Mouse (Mus musculus) midbrain, postnatal 0 days (tissue): ENCODE results near the gene Olfr177. TPM values are rescaled to one million over a fixed set of nuclear protein-coding genes. Genes with fewer than 3 reads are reported as not detected.

ENCODE experiments used
- ATAC-seq: fragments of 200-750 bp; cut with Nextera tagmentation; 2 replicates; pipeline ENCODE4 v1.8.0; 2017; ENCODE audit warnings: moderate number of reproducible peaks, mild to moderate bottlenecking, moderate TSS enrichment, moderate library complexity; ENCODE audit not compliant: low FRiP score
- DNase-seq: peaks from one replicate; pipeline ENCODE4 v3.0.0-alpha.2; 2015; ENCODE audit warnings: low spot score
- H3K27ac ChIP-seq: fragments of 300-500 bp; sonication (generic); 2 replicates; pipeline ENCODE4 v1.5.1; 2014; ENCODE audit warnings: low read depth, mild to moderate bottlenecking, low read length, mixed read lengths
- H3K27me3 ChIP-seq: fragments of 300-500 bp; sonication (generic); 2 replicates; pipeline ENCODE4 v1.6.1; 2014; ENCODE audit warnings: low read length, control low read depth, mixed read lengths; ENCODE audit not compliant: insufficient read depth
- H3K36me3 ChIP-seq: fragments of 300-500 bp; sonication (generic); 2 replicates; pipeline ENCODE4 v1.6.1; 2014; ENCODE audit warnings: low read length, control low read depth, mixed read lengths; ENCODE audit not compliant: insufficient read depth
- H3K4me1 ChIP-seq: fragments of 300-500 bp; sonication (generic); 2 replicates; pipeline ENCODE4 v1.6.1; 2014; ENCODE audit warnings: mild to moderate bottlenecking, control low read depth, antibody characterized with exemption, low read length, mixed read lengths; ENCODE audit not compliant: insufficient read depth
- H3K4me2 ChIP-seq: fragments of 300-500 bp; sonication (generic); 2 replicates; pipeline ENCODE4 v1.6.1; 2014; ENCODE audit warnings: low read depth, mild to moderate bottlenecking, low read length, mixed read lengths; ENCODE audit not compliant: poor library complexity, severe bottlenecking
- H3K4me3 ChIP-seq: fragments of 300-500 bp; sonication (generic); 2 replicates; pipeline ENCODE4 v1.5.1; 2014; ENCODE audit warnings: low read depth, mild to moderate bottlenecking, low read length, moderate library complexity
- H3K9ac ChIP-seq: fragments of 300-500 bp; sonication (generic); replicated peaks from 2 replicates; pipeline ENCODE4 v1.6.1; 2014; ENCODE audit warnings: mild to moderate bottlenecking, low read length, moderate library complexity, mixed read lengths; ENCODE audit not compliant: poor library complexity, severe bottlenecking
- H3K9me3 ChIP-seq: fragments of 300-500 bp; sonication (generic); 2 replicates; pipeline ENCODE4 v1.6.1; 2016; ENCODE audit warnings: low read length, control low read depth
- CTCF ChIP-seq: IDR thresholded peaks from 2 replicates; pipeline ENCODE4 v1.5.1; 2016; ENCODE audit warnings: antibody characterized with exemption, mild to moderate bottlenecking
- WGBS: fragments of 180-500 bp; shearing (Covaris S2); extraction: QIAGEN DNeasy Blood & Tissue Kit; methylation state at CpG from one replicate; pipeline ENCODE4 v1.1.7; 2014; 5-methylcytosine and 5-hydroxymethylcytosine counted together
- polyA plus RNA-seq: library from polyadenylated mRNA; unstranded; fragments of >200 nt; fragmentation: Nextera tagmentation; extraction: Ambion mirVana; gene quantifications from 2 replicates; pipeline ENCODE4 v1.2.1, GENCODE M21; 2015
- total RNA-seq: library from RNA; depleted of rRNA; stranded (reverse); fragments of >200 nt; gene quantifications from 2 replicates; pipeline ENCODE4 v1.2.3, GENCODE M21; 2014; rRNA removed

Gene Olfr177
- not detected in 2 replicates for total RNA-seq
- polyA plus RNA-seq = not detected in 2 replicates

DNA sequence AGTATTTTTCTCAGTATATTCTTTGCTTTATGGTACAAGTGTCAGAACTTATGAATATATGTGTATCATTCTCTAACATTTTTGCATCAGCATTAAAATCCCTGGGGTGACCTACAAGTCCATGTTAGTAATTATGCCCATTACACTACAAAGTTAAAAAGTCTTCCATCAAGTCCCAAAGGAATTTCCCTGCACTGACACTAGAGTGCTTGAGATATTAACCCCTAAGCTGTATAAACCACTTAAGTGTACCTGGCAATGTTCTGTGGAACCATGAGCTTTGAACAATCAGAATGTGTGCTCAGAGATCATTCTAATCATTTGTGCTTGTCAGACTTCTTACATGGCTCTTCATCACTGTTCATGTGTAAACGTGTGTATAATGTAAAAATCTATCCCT is at the start of gene Olfr177:
Gene Olfr177, minus strand, starts transcription at position 101 of the 400 bp plus-strand sequence.
- Histone ChIP-seq H3K27me3 (no peaks in the 10 kb centered on the region), H3K4me1 (no peaks in the 10 kb centered on the region), H3K9me3 (no peaks in the 10 kb centered on the region), H3K36me3 (no peaks in the 10 kb centered on the region), H3K27ac (no peak within 1 kb of the TSS), H3K4me3 (no peak within 1 kb of the TSS), H3K4me2 (no peak within 1 kb of the TSS), H3K9ac (no peak within 1 kb of the TSS)
- 64% methylated on average over 1 of the region's 1 CpGs for WGBS
- no peak for TF ChIP-seq CTCF
- ATAC-seq = no peak
- DNase-seq = no peak

DNA sequence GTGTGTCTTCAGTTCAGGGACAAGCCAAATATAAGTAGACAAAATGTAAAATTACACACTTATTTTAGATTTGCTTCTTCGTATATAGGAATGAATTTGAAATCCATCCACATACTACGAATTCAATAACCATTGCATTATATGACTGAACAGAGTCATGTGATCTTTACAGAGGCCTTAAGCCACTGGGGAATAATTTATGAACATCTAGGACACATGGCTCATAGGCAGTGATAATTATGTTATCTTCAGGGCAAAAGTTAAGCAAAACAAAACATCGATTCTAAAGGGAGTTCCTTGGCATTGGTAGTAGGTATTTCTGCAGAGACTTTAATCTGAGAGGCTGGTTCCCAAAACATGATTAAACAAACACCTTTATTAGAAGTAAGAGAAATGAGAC is 17.4 kb upstream of the Olfr177 start, which contains the start of gene Olfr178:
Gene Olfr178, minus strand, starts transcription at position 101 of the 400 bp plus-strand sequence.
- Histone ChIP-seq H3K27me3 (no peaks in the 10 kb centered on the region), H3K4me1 (no peaks in the 10 kb centered on the region), H3K9ac (no peak within 1 kb of the TSS), H3K27ac (no peak within 1 kb of the TSS), H3K9me3 (no peaks in the 10 kb centered on the region), H3K4me2 (no peak within 1 kb of the TSS), H3K4me3 (no peak within 1 kb of the TSS), H3K36me3 (no peaks in the 10 kb centered on the region)
- WGBS = 91% methylated on average over 3 of the region's 3 CpGs
- no peak for DNase-seq
- ATAC-seq = no peak
- no peak for TF ChIP-seq CTCF

DNA sequence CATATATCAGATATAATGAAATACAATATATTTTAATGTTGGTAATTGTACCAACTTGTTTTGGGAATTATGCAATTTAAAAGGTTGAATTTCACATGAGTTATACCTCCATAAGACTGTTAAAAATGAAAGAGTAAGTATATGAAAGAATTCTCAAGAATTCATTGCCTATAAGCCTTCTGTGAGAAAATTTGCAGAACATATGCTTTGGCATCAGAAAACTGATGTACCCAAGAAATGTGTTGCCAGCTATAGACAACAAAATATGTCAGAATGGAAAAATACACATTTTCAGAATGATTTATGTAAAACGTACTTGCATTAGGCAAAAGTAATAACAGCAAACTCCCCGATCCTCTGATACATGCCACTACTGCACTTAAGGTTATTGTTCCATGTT is 9.8 kb upstream of the Olfr177 start:
- H3K9ac ChIP-seq = no peak overlapping the region
- H3K4me3 ChIP-seq = no peak overlapping the region
- DNase-seq (no peak), ATAC-seq (no peak)
- TF ChIP-seq CTCF = no peak
- H3K4me2 ChIP-seq = no peak overlapping the region
- no peak overlapping the region for H3K27ac ChIP-seq
- no peaks in the 10 kb centered on the region for H3K4me1 ChIP-seq
- 94% methylated on average over 2 of the region's 2 CpGs for WGBS
- H3K9me3 ChIP-seq = no peaks in the 10 kb centered on the region
- no peaks in the 10 kb centered on the region for H3K27me3 ChIP-seq
- H3K36me3 ChIP-seq = no peaks in the 10 kb centered on the region

DNA sequence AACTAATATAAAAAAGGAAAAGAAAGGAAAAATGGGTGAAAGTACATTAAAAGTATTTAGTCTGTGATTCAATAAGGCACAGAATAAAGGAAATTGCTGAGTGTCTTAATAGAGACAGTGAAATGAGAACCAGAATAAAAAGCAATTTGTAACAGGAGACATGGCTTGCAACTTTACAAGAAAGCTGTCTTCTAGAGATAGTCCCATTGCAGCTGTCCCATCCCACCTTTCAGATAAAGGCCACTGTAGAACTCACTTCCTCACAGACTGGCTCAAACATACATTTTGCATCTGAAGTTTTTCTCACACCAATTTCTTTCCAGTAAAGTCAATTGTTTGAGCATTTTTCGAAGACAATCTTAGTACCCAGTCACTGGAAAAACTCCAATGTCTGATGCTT is 13.1 kb downstream of the Olfr177 start:
- no peak for DNase-seq
- WGBS = 72% methylated on average over 1 of the region's 1 CpGs
- Histone ChIP-seq H3K27me3 (no peaks in the 10 kb centered on the region), H3K9ac (no peak overlapping the region), H3K36me3 (no peaks in the 10 kb centered on the region), H3K4me2 (no peak overlapping the region), H3K4me1 (no peaks in the 10 kb centered on the region), H3K9me3 (no peaks in the 10 kb centered on the region), H3K27ac (no peak overlapping the region), H3K4me3 (no peak overlapping the region)
- ATAC-seq = no peak
- TF ChIP-seq CTCF = no peak

DNA sequence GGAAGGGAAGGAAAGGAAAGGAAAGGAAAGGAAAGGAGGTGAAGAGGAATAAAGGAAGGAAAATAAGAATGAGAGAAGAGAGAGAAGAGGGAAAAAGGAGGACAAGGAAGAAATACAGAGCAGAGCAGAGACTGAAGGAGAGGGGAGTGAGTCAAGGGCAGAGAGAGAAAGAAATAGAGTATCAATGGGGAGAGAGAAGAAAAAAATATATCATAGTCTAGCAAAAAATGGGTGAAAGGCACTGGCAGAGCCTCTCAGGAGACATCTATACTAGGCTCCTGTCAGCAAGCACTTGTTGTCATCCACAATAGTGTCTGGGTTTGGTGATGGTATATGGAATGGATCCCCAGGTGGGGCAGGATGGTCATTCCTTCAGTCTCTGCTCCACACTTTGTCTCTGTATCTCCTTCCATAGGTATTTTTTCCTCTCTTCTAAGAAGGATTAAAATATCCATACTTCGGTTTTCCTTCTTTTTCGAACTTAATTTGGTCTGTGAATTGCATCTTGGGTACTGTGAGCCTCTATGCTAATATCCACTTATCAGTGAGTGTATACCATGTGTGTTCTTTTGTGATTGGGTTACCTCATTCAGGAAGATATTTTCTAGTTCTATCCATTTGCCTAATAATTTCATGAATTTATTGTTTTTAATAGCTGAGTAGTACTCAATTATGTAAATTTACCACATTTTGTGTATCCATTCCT is 14.4 kb downstream of the Olfr177 start:
- Histone ChIP-seq H3K4me3 (no peak overlapping the region), H3K27me3 (no peaks in the 10 kb centered on the region), H3K4me1 (no peaks in the 10 kb centered on the region), H3K9me3 (no peaks in the 10 kb centered on the region), H3K27ac (no peak overlapping the region), H3K36me3 (no peaks in the 10 kb centered on the region), H3K4me2 (no peak overlapping the region), H3K9ac (no peak overlapping the region)
- DNase-seq (no peak), ATAC-seq (no peak)
- no peak for TF ChIP-seq CTCF
- WGBS = 91% methylated on average over 2 of the region's 2 CpGs

DNA sequence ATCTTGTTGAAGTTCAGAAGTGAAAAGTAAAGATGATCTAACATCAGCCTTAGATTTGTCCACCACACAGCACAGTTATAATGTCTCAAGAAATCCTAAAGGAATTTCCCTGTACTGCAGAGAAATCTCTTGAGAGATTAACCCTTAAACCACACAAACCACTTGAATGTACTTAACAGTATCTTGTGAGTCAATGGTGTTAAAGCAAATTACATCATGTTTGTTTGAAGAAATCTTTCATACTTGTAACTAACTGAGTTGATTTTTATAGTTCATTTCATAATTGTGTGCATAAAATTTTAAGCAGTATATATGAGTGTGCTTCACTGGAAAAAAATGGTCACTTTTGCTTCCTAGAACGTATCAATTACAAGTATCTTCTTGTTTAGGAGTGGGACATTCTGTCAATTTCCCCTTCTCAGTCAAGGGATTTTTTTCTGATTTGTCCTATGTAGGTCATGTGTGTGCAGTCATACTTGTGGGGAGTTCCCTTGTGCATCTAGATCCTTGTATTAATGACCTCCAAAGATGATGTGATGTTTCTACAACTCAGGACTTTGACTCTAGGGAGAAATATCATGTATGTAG is 47.7 kb downstream of the Olfr177 start, which contains the start of gene Olfr175-ps1:
Gene Olfr175-ps1, minus strand, starts transcription at position 51 of the 588 bp plus-strand sequence.
- no peaks in the 10 kb centered on the region for H3K4me1 ChIP-seq
- no peaks in the 10 kb centered on the region for H3K36me3 ChIP-seq
- H3K27ac ChIP-seq = no peak within 1 kb of the TSS
- no peak for ATAC-seq
- TF ChIP-seq CTCF = no peak
- no peaks in the 10 kb centered on the region for H3K27me3 ChIP-seq
- no peak within 1 kb of the TSS for H3K4me2 ChIP-seq
- no peaks in the 10 kb centered on the region for H3K9me3 ChIP-seq
- H3K4me3 ChIP-seq = no peak within 1 kb of the TSS
- 82% methylated on average over 1 of the region's 1 CpGs for WGBS
- DNase-seq = no peak
- no peak within 1 kb of the TSS for H3K9ac ChIP-seq

Other genes with a start within 250 kb of the Olfr177 start
- gene E330017A01Rik, start 236.0 kb downstream of the Olfr177 start, total RNA-seq = not detected in 2 replicates
- 0.14 TPM in 1 of 2 replicates, not detected in the other for gene E330017A01Rik, start 236.0 kb downstream of the Olfr177 start, polyA plus RNA-seq
- 14.9 and 15.9 TPM in 2 replicates for gene Cpox, start 204.5 kb downstream of the Olfr177 start, total RNA-seq
- gene Cpox, start 204.5 kb downstream of the Olfr177 start, polyA plus RNA-seq = 10.7 and 12.4 TPM in 2 replicates
- gene Gpr15, start 155.7 kb downstream of the Olfr177 start, total RNA-seq = 0.11 and 2.1 TPM in 2 replicates
- gene Gpr15, start 155.7 kb downstream of the Olfr177 start, polyA plus RNA-seq = not detected in 2 replicates
- 74.2 and 96.9 TPM in 2 replicates for gene Cldnd1, start 146.9 kb downstream of the Olfr177 start, total RNA-seq
- gene Cldnd1, start 146.9 kb downstream of the Olfr177 start, polyA plus RNA-seq = 156 and 174 TPM in 2 replicates
- not detected in 2 replicates for gene Olfr172, start 111.6 kb downstream of the Olfr177 start, total RNA-seq
- not detected in 2 replicates for gene Olfr172, start 111.6 kb downstream of the Olfr177 start, polyA plus RNA-seq
- not detected in 2 replicates for gene Olfr173, start 74.5 kb downstream of the Olfr177 start, total RNA-seq
- gene Olfr173, start 74.5 kb downstream of the Olfr177 start, polyA plus RNA-seq = not detected in 2 replicates
- gene Olfr175-ps1, start 48.0 kb downstream of the Olfr177 start, total RNA-seq = not detected in 2 replicates
- gene Olfr175-ps1, start 48.0 kb downstream of the Olfr177 start, polyA plus RNA-seq = not detected in 2 replicates
- not detected in 2 replicates for gene Olfr178, start 17.3 kb upstream of the Olfr177 start, total RNA-seq
- gene Olfr178, start 17.3 kb upstream of the Olfr177 start, polyA plus RNA-seq = not detected in 2 replicates
- gene Olfr181, start 54.0 kb upstream of the Olfr177 start, total RNA-seq = not detected in 2 replicates
- gene Olfr181, start 54.0 kb upstream of the Olfr177 start, polyA plus RNA-seq = not detected in 2 replicates
- not detected in 2 replicates for gene Olfr180, start 54.6 kb upstream of the Olfr177 start, total RNA-seq
- not detected in 2 replicates for gene Olfr180, start 54.6 kb upstream of the Olfr177 start, polyA plus RNA-seq
- gene Olfr183, start 120.6 kb upstream of the Olfr177 start, total RNA-seq = not detected in 2 replicates
- gene Olfr183, start 120.6 kb upstream of the Olfr177 start, polyA plus RNA-seq = not detected in 2 replicates
- gene Olfr186, start 155.5 kb upstream of the Olfr177 start, total RNA-seq = not detected in 2 replicates
- gene Olfr186, start 155.5 kb upstream of the Olfr177 start, polyA plus RNA-seq = not detected in 2 replicates
- gene Olfr187, start 165.0 kb upstream of the Olfr177 start, total RNA-seq = not detected in 2 replicates
- not detected in 2 replicates for gene Olfr187, start 165.0 kb upstream of the Olfr177 start, polyA plus RNA-seq
- not detected in 2 replicates for gene Olfr190, start 203.2 kb upstream of the Olfr177 start, total RNA-seq
- gene Olfr190, start 203.2 kb upstream of the Olfr177 start, polyA plus RNA-seq = not detected in 2 replicates
- not detected in 2 replicates for gene Olfr191, start 215.1 kb upstream of the Olfr177 start, total RNA-seq
- not detected in 2 replicates for gene Olfr191, start 215.1 kb upstream of the Olfr177 start, polyA plus RNA-seq
- not detected in 2 replicates for gene Olfr193, start 237.1 kb upstream of the Olfr177 start, total RNA-seq
- gene Olfr193, start 237.1 kb upstream of the Olfr177 start, polyA plus RNA-seq = not detected in 2 replicates
- gene Olfr194, start 246.3 kb upstream of the Olfr177 start, total RNA-seq = not detected in 2 replicates
- gene Olfr194, start 246.3 kb upstream of the Olfr177 start, polyA plus RNA-seq = not detected in 2 replicates